Mouse (Mus musculus) kidney, embryonic 16.5 days (tissue): ENCODE measurements around the gene Cldnd1. TPM values are rescaled to one million over a fixed set of nuclear protein-coding genes. Genes with fewer than 3 reads are reported as not detected.

Source experiments
- ATAC-seq: fragments of 200-750 bp; cut with Nextera tagmentation; 2 replicates; pipeline ENCODE4 v1.8.0; 2017; ENCODE audit warnings: moderate TSS enrichment; ENCODE audit not compliant: low FRiP score, low TSS enrichment
- H3K27ac ChIP-seq: fragments of 300-500 bp; sonication (generic); 2 replicates; pipeline ENCODE4 v1.5.1; 2014; ENCODE audit warnings: low read length
- H3K27me3 ChIP-seq: fragments of 300-500 bp; sonication (generic); 2 replicates; pipeline ENCODE4 v1.6.1; 2014; ENCODE audit warnings: low read length, control low read depth, mixed read lengths; ENCODE audit not compliant: insufficient read depth
- H3K36me3 ChIP-seq: fragments of 300-500 bp; sonication (generic); 2 replicates; pipeline ENCODE4 v1.6.1; 2014; ENCODE audit warnings: low read length, control low read depth, mixed read lengths; ENCODE audit not compliant: insufficient read depth
- H3K4me1 ChIP-seq: fragments of 300-500 bp; sonication (generic); 2 replicates; pipeline ENCODE4 v1.6.1; 2014; ENCODE audit warnings: low read length, control low read depth, mixed read lengths; ENCODE audit not compliant: insufficient read depth
- H3K4me2 ChIP-seq: fragments of 300-500 bp; sonication (generic); replicated peaks from 2 replicates; pipeline ENCODE4 v1.6.1; 2014; ENCODE audit warnings: low read depth, low read length
- H3K4me3 ChIP-seq: fragments of 300-500 bp; sonication (generic); 2 replicates; pipeline ENCODE4 v1.5.1; 2014; ENCODE audit warnings: mild to moderate bottlenecking, low read length
- H3K9ac ChIP-seq: fragments of 300-500 bp; sonication (generic); replicated peaks from 2 replicates; pipeline ENCODE4 v1.6.1; 2014; ENCODE audit warnings: low read length
- H3K9me3 ChIP-seq: fragments of 300-500 bp; sonication (generic); 2 replicates; pipeline ENCODE4 v1.6.1; 2016; ENCODE audit warnings: low read length, control low read depth
- WGBS: fragments of 180-500 bp; shearing (Covaris S2); extraction: QIAGEN DNeasy Blood & Tissue Kit; methylation state at CpG from one replicate; pipeline ENCODE4 v1.1.7; 2014; 5-methylcytosine and 5-hydroxymethylcytosine counted together
- polyA plus RNA-seq: library from polyadenylated mRNA; unstranded; fragments of >200 nt; fragmentation: Nextera tagmentation; extraction: Ambion mirVana; gene quantifications from 2 replicates; pipeline ENCODE4 v1.2.1, GENCODE M21; 2015

Cldnd1 gene
- polyA plus RNA-seq, 1 experiment from 2014 or later = 124 TPM

GRCm38 (mm10) chr16:58690322-58690732 is 37.4 kb upstream of the Cldnd1 start:
- Histone ChIP-seq H3K27ac (no peak overlapping the region), H3K4me2 (no peak overlapping the region), H3K9me3 (no peaks in the 10 kb centered on the region), H3K4me3 (no peak overlapping the region), H3K36me3 (no peaks in the 10 kb centered on the region), H3K9ac (no peak overlapping the region), H3K27me3 (no peaks in the 10 kb centered on the region), H3K4me1 (no peaks in the 10 kb centered on the region)
- no peak for ATAC-seq
- WGBS = 89% methylated on average over 5 of the region's 5 CpGs

GRCm38 (mm10) chr16:58694091-58694490 is 33.6 kb upstream of the Cldnd1 start:
- WGBS = 94% methylated on average over 5 of the region's 5 CpGs
- Histone ChIP-seq H3K4me3 (no peak overlapping the region), H3K4me2 (no peak overlapping the region), H3K27ac (no peak overlapping the region), H3K4me1 (no peaks in the 10 kb centered on the region), H3K36me3 (no peaks in the 10 kb centered on the region), H3K27me3 (no peaks in the 10 kb centered on the region), H3K9ac (no peak overlapping the region), H3K9me3 (no peaks in the 10 kb centered on the region)
- no peak for ATAC-seq

- no peaks in the 10 kb centered on the region for H3K36me3 ChIP-seq
- no peaks in the 10 kb centered on the region for H3K9me3 ChIP-seq
- no peak overlapping the region for H3K4me2 ChIP-seq
- H3K9ac ChIP-seq = no peak overlapping the region
- 85% methylated on average over 3 of the region's 3 CpGs for WGBS
- H3K4me1 ChIP-seq = no peaks in the 10 kb centered on the region
- no peak for ATAC-seq
- no peak overlapping the region for H3K27ac ChIP-seq
- H3K27me3 ChIP-seq = no peaks in the 10 kb centered on the region
- no peak overlapping the region for H3K4me3 ChIP-seq
These were observed 30.9 kb upstream of the Cldnd1 start for GRCm38 (mm10) chr16:58696796-58697195.

GRCm38 (mm10) chr16:58697261-58697660 is 30.4 kb upstream of the Cldnd1 start:
- no peak overlapping the region for H3K4me3 ChIP-seq
- ATAC-seq = no peak
- H3K36me3 ChIP-seq = no peaks in the 10 kb centered on the region
- 100% methylated on average over 1 of the region's 1 CpGs for WGBS
- H3K4me1 ChIP-seq = no peaks in the 10 kb centered on the region
- no peaks in the 10 kb centered on the region for H3K27me3 ChIP-seq
- H3K9me3 ChIP-seq = no peaks in the 10 kb centered on the region
- H3K27ac ChIP-seq = no peak overlapping the region
- no peak overlapping the region for H3K4me2 ChIP-seq
- H3K9ac ChIP-seq = no peak overlapping the region

- Histone ChIP-seq H3K36me3 (no peaks in the 10 kb centered on the region), H3K4me3 (no peak overlapping the region), H3K9ac (no peak overlapping the region), H3K4me1 (no peaks in the 10 kb centered on the region), H3K9me3 (no peaks in the 10 kb centered on the region), H3K27ac (no peak overlapping the region), H3K4me2 (no peak overlapping the region), H3K27me3 (no peaks in the 10 kb centered on the region)
- WGBS = 72% methylated on average over 6 of the region's 6 CpGs
- ATAC-seq = no peak
These were observed 27.5 kb upstream of the Cldnd1 start for GRCm38 (mm10) chr16:58700174-58700573.

- whole genome bisulfite sequencing = 78% methylated on average over 12 of the region's 12 CpGs
- Histone ChIP-seq H3K27ac (no peak overlapping the region), H3K4me1 (no peaks in the 10 kb centered on the region), H3K9me3 (no peaks in the 10 kb centered on the region), H3K36me3 (no peaks in the 10 kb centered on the region), H3K27me3 (no peaks in the 10 kb centered on the region), H3K9ac (no peak overlapping the region), H3K4me2 (no peak overlapping the region), H3K4me3 (no peak overlapping the region)
- ATAC-seq = no peak
These were observed 26.8 kb upstream of the Cldnd1 start for GRCm38 (mm10) chr16:58700816-58701424.

GRCm38 (mm10) chr16:58701779-58702178 is 25.9 kb upstream of the Cldnd1 start:
- Histone ChIP-seq H3K9me3 (no peaks in the 10 kb centered on the region), H3K4me1 (no peaks in the 10 kb centered on the region), H3K36me3 (no peaks in the 10 kb centered on the region), H3K9ac (no peak overlapping the region), H3K4me3 (no peak overlapping the region), H3K4me2 (no peak overlapping the region), H3K27me3 (no peaks in the 10 kb centered on the region), H3K27ac (no peak overlapping the region)
- 43% methylated on average over 6 of the region's 6 CpGs for WGBS
- ATAC-seq = no peak

GRCm38 (mm10) chr16:58702329-58702932 is 25.3 kb upstream of the Cldnd1 start:
- Histone ChIP-seq H3K36me3 (no peaks in the 10 kb centered on the region), H3K9ac (no peak overlapping the region), H3K4me3 (no peak overlapping the region), H3K4me2 (no peak overlapping the region), H3K27me3 (no peaks in the 10 kb centered on the region), H3K27ac (no peak overlapping the region), H3K4me1 (no peaks in the 10 kb centered on the region), H3K9me3 (no peaks in the 10 kb centered on the region)
- 66% methylated on average over 10 of the region's 10 CpGs for WGBS
- ATAC-seq = no peak

GRCm38 (mm10) chr16:58703382-58704124 is 24.2 kb upstream of the Cldnd1 start:
- no peak for ATAC-seq
- Histone ChIP-seq H3K9ac (no peak overlapping the region), H3K4me2 (no peak overlapping the region), H3K9me3 (no peaks in the 10 kb centered on the region), H3K4me1 (no peaks in the 10 kb centered on the region), H3K36me3 (no peaks in the 10 kb centered on the region), H3K27ac (no peak overlapping the region), H3K27me3 (no peaks in the 10 kb centered on the region), H3K4me3 (no peak overlapping the region)
- whole genome bisulfite sequencing = 25% methylated on average over 10 of the region's 10 CpGs

- Histone ChIP-seq H3K9me3 (no peaks in the 10 kb centered on the region), H3K27ac (no peak overlapping the region), H3K36me3 (no peaks in the 10 kb centered on the region), H3K4me3 (no peak overlapping the region), H3K4me2 (no peak overlapping the region), H3K27me3 (no peaks in the 10 kb centered on the region), H3K4me1 (no peaks in the 10 kb centered on the region), H3K9ac (no peak overlapping the region)
- no peak for ATAC-seq
These were observed 22.7 kb upstream of the Cldnd1 start for GRCm38 (mm10) chr16:58704999-58705398.
